Mouse (Mus musculus): Measurements from ENCODE around the gene Bend5.

DNA sequence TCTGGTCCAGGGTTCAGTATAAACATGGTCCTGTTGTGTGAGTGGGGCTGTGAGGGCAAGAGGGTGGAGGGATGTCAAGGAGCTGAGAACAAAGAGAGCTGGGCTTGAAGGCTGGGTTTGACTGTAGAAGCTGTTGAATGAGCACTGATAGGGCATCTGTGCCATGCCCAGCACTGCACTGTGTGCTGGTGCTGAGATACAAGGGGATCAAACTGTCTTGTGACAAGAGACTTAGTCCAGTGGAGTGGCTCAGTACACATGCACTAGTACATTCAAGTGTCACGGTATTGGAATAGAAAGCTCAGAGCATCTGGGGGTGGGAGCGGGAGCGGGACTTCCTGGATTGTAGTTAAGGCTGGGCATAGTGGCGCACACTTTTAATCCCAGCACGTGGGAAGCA, 71.4 kb downstream of the Bend5 start:
- TF ChIP-seq CTCF (IDR thresholded peaks at IDR 0.05; ENCODE audit: low read depth), result no peak
- TF ChIP-seq EP300 (IDR thresholded peaks at IDR 0.05; ENCODE audit: low read depth), result no peak

Measured in liver, postnatal 0 days (tissue).